Mouse (Mus musculus) thymus, postnatal 0 days (tissue): Measurements from ENCODE around the gene Susd4. TPM values are rescaled to one million over a fixed set of nuclear protein-coding genes. Genes with fewer than 3 reads are reported as not detected.

ENCODE experiments used
- DNase-seq: peaks from one replicate; pipeline ENCODE4 v3.0.0-alpha.2; 2015; ENCODE audit warnings: low spot score
- polyA plus RNA-seq: library from polyadenylated mRNA; unstranded; fragments of >200 nt; fragmentation: Nextera tagmentation; extraction: Ambion mirVana; gene quantifications from 2 replicates; pipeline ENCODE4 v1.2.1, GENCODE M21; 2015

The Susd4 gene
- polyA plus RNA-seq, 1 experiment from 2014 or later: 9.3 TPM

- DNase-seq: no peak
Observed at GRCm38 (mm10) chr1:182914121-182914908, 150.7 kb downstream of the Susd4 start.

- no peak for DNase-seq
Observed at GRCm38 (mm10) chr1:182916166-182916565, 152.5 kb downstream of the Susd4 start.

- no peak for DNase-seq
Observed at GRCm38 (mm10) chr1:182918718-182919346, 155.2 kb downstream of the Susd4 start.

- no peak for DNase-seq
Observed at GRCm38 (mm10) chr1:182922824-182923223, 159.2 kb downstream of the Susd4 start.

GRCm38 (mm10) chr1:182926465-182926864 is 162.8 kb downstream of the Susd4 start:
- no peak for DNase-seq

GRCm38 (mm10) chr1:182927878-182928851 is 164.5 kb downstream of the Susd4 start:
- DNase-seq: no peak

- no peak for DNase-seq
Observed at GRCm38 (mm10) chr1:182935469-182935868, 171.8 kb downstream of the Susd4 start.

- DNase-seq: no peak
Observed at GRCm38 (mm10) chr1:182937486-182938120, 173.9 kb downstream of the Susd4 start.

GRCm38 (mm10) chr1:182941921-182942320 is 178.3 kb downstream of the Susd4 start:
- no peak for DNase-seq

- DNase-seq: no peak
Observed at GRCm38 (mm10) chr1:182943911-182944310, 180.3 kb downstream of the Susd4 start.

- DNase-seq: no peak
Observed at GRCm38 (mm10) chr1:182944638-182945037, 181.0 kb downstream of the Susd4 start.

- no peak for DNase-seq
Observed at GRCm38 (mm10) chr1:182945561-182945960, 181.9 kb downstream of the Susd4 start.

Other genes starting within 250 kb of the Susd4 start
- gene Capn2, start 246.3 kb upstream of the Susd4 start, polyA plus RNA-seq: 48.7 and 50.6 TPM in 2 replicates
- 0.18 and 0.21 TPM in 2 replicates for gene Capn8, start 198.9 kb upstream of the Susd4 start, polyA plus RNA-seq
- not detected in 2 replicates for gene Ccdc185, start 14.7 kb upstream of the Susd4 start, polyA plus RNA-seq
- 0.23 and 0.34 TPM in 2 replicates for gene Tlr5, start 190.9 kb downstream of the Susd4 start, polyA plus RNA-seq